Mouse (Mus musculus): ENCODE data around the gene Zfp334.
A peak's percentile ranks its signal among the peaks of the same experiment; 100 is the strongest.

Gene Zfp334

GRCm38 (mm10) chr2:165375478-165375877 is 12.6 kb downstream of the Zfp334 start:
- DNase-seq = no peak

- no peak for DNase-seq
These were observed 17.0 kb downstream of the Zfp334 start for GRCm38 (mm10) chr2:165371066-165371465.

GRCm38 (mm10) chr2:165370348-165370747 is 17.7 kb downstream of the Zfp334 start:
- DNase-seq = no peak

- no peak for DNase-seq
These were observed 19.6 kb downstream of the Zfp334 start, which contains the start of gene Zfp663 for GRCm38 (mm10) chr2:165368496-165368895. Gene Zfp663, minus strand, starts transcription at chr2:165368729.

- no peak for DNase-seq
These were observed 20.1 kb downstream of the Zfp334 start for GRCm38 (mm10) chr2:165367868-165368439.

- no peak for DNase-seq
These were observed 21.0 kb downstream of the Zfp334 start for GRCm38 (mm10) chr2:165367047-165367520.

- peak; percentile 57 for DNase-seq
These were observed 23.5 kb downstream of the Zfp334 start for GRCm38 (mm10) chr2:165364334-165365091.

- no peak for DNase-seq
These were observed 24.8 kb downstream of the Zfp334 start for GRCm38 (mm10) chr2:165363282-165363681.

GRCm38 (mm10) chr2:165360861-165361260 is 27.2 kb downstream of the Zfp334 start:
- peak; percentile 30 for DNase-seq

- DNase-seq = no peak
These were observed 36.1 kb downstream of the Zfp334 start for GRCm38 (mm10) chr2:165351828-165352513.

GRCm38 (mm10) chr2:165349466-165349865 is 38.6 kb downstream of the Zfp334 start:
- peak; percentile 30 for DNase-seq

GRCm38 (mm10) chr2:165346180-165346579 is 41.9 kb downstream of the Zfp334 start:
- no peak for DNase-seq

GRCm38 (mm10) chr2:165337191-165337590 is 50.9 kb downstream of the Zfp334 start:
- peak; percentile 59 for DNase-seq

GRCm38 (mm10) chr2:165332610-165333210 is 55.3 kb downstream of the Zfp334 start:
- DNase-seq = no peak

GRCm38 (mm10) chr2:165329703-165330102 is 58.4 kb downstream of the Zfp334 start:
- no peak for DNase-seq

- no peak for DNase-seq
These were observed 59.3 kb downstream of the Zfp334 start for GRCm38 (mm10) chr2:165328746-165329145.

GRCm38 (mm10) chr2:165327386-165327785 is 60.7 kb downstream of the Zfp334 start:
- DNase-seq = peak; percentile 24

GRCm38 (mm10) chr2:165326304-165327190 is 61.5 kb downstream of the Zfp334 start, which contains the start of gene Elmo2:
Gene Elmo2, minus strand, starts transcription at chr2:165326479.
- peak; percentile 98 for DNase-seq

- DNase-seq = peak; percentile 51
These were observed 62.3 kb downstream of the Zfp334 start for GRCm38 (mm10) chr2:165325521-165326303.

All from cerebellum, adult 11 months (tissue).